Mouse (Mus musculus) gastrocnemius, adult 8-10 months (tissue): ENCODE results near the gene Ehhadh. TPM values are rescaled to one million over a fixed set of nuclear protein-coding genes. Genes with fewer than 3 reads are reported as not detected.
"Not testable (repeated sequence)": the region's sequence is repeated elsewhere in the genome, so short reads cannot be mapped to it uniquely, and the experiment has no call there.

ENCODE experiments used
- DNase-seq, 2 experiments: peaks; one replicate each; pipeline ENCODE4 v3.0.0; 2022; ENCODE audit warnings: low spot score in 2 of 2
- total RNA-seq, 4 experiments: library from RNA; stranded (reverse); gene quantifications; 2 replicates each; pipeline ENCODE4 v1.2.4; 2022

The Ehhadh gene
- total RNA-seq = 1 to 10 TPM; 6.1 to 8.3 (median 7.1) TPM

DNA sequence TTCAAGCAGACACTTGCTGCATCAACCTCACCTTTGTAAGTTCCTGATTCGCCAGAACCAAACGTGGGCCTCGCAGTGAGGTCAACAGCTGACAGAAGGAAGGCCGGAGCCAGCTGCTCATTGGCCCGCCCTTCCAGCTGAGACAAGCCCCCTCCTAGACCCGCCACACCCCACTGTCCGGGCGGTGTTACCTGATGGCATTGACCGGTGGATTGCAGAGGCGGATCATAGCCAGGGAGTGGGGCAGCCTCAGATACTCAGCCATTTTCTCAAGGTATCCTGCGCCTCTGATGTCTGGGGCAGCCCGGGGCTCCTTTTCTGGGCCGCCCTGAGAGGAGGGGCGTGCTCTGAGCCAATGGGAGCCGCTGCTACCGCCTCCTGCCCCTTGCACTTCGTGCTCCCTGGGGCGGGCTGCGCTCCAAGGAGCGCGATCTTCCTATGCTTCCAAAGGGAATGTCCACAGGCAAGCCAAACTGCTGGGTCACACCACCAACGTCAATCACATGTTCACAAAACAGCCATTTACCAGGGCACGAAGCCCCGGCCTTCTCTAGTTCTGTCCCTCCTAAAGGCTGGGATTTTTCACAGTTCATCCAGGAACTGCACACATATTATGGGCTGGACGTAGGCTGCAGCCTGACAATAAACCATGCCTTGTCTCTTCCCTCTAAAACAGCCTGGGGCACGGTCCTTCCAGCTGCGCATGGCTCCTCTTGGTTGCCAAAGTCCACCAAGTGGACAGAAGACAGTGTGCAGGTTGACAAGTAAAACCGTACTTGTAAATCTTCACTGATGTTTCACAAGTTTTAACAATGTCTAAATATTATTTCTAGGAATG is at the start of gene Ehhadh:
Gene Ehhadh (minus strand): TSS at position 292 of the 838 bp plus-strand sequence.
- peak; percentile 66 to 79 for DNase-seq

DNA sequence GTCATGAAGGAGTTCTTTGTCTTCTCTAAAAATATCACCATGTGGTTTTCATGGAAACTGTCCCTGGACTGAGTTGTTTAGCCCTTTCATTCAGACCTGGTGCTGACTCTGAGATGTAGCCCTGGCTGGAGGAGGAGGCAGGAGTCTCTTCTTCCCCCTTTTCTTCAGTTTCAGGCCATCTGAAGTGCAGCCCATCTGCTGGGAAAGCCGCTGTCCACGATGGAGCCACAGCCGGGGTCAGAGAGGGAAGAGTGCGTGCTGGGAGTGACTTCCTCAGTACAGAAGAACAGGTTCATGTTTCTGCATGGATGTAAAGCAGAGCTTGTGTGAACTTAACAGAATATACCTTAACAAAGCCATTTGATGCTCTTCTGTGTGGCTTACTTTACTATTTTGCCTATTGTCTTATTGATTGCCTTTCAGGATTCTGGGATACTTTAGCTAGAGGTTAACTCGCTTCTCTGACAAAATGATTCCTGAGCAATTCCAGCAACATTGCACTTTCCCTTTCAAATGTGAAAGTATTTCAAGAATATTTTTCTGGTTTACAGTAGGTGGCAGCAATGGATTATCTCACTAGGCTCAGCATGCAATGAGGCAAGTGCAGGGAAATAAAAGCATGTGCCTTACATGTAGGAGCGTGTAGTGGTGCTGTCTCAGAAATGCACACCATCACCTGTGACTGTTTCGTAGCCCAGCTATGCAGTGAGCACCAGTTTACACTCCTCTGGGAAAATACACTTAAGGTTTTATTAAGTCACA is 48.9 kb upstream of the Ehhadh start:
- DNase-seq = no peak

DNA sequence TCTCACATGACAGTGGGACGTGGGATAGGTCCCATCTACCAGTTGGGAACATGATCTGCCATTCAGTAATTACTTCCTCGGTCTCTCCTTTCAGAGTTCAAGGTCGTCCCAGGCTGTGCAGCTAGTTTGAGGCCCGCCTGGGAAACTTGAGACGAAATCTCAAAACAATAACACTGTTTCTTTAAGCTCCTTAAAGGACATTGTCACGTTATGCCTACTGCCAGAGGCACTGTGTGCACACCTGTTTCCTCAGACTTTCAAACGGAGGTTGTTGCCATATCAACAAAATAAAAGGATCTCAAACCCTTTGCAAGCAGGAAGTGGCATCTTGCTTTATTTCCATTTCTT is 48.0 kb upstream of the Ehhadh start:
- DNase-seq = no peak

DNA sequence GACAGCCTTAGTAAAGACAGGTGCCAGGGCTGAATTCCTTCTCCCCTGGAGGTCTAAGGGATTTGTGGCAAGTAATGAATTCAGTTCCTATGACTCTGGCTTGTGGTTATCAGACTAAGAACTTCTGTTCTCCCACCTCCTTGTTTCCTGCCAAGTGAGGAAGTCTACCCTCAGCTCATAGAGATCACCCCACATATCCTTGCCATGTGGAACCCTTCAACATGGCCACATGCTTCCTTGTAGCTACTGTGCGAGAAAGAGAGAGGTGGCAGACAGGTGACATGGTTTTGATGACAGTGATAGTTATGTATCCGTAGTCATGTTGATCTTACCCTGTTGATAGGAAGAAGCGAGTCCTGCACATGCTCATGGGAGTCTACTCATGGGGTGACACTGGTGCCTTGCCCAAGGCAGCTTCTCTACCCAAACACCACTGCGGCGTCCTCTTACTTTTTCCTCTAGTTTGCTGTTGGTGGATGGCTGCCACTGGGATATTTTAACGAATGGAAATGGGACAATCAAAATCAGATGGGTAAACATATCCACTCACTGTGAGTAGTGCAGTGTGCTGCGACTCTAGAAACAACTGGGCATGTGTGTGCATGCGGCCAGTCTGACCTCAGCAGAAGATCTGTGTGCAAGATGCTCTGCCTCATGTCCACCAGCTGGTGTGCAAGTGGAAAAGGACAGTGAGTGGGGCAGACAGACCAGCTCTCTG is 47.4 kb upstream of the Ehhadh start:
- no peak for DNase-seq

DNA sequence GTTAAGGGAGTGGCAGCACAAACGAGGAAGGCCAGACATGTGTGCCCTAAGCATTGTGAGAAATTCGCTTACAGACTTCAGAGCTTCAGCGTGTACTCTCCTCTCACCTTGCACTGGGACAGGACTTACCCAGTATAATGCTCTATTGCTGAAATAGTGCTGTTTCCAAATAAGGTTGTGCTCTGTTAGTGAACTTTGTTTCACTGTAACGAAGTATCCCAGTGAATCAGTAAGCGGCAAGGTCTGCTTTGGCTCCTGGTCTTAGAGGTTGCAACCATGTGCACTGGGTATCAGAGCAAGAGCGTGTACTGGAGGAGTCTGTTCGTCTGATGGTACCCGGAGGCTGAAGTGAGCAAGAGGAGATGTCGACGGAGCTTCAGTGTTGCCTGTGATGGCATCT is 46.4 kb upstream of the Ehhadh start:
- DNase-seq = no peak

DNA sequence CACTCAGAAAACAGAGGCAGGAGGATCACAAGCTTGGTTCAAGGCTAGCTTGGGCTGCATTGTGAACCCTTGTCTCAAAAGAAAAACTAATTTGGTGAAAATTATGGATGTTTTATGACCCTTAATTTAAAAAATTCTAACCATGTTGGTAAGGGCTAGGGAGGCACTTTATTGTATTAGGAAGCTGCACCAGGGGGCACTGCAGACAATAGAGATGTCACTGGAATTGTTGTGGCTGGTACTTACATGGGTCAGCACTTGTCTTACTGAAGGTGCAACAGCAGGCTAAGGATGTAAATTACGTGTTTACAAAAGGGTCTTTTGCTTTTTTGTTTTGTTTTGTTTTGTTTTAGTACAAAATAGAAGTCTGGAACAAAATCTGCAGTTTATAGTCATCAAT is 45.9 kb upstream of the Ehhadh start:
- DNase-seq = no peak

DNA sequence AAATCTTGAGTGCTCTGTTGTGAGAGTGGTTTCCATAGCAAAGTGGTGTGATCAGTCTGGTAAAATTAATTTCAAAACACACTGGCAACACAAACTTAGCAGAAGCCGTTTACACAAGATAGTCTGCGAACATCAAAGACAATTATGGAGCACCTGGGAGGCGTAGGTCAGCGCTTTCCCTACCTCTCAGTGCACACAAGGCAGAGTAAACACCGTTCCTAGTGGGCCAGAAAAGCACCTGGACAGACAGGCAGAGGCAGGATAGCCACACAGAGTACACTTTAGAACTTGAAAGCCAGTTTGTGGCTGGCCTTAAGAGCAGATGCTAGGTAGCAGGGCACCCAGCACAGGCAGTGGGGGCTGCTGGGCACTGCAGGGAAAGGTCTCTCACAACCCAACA is 44.2 kb upstream of the Ehhadh start:
- DNase-seq = no peak

DNA sequence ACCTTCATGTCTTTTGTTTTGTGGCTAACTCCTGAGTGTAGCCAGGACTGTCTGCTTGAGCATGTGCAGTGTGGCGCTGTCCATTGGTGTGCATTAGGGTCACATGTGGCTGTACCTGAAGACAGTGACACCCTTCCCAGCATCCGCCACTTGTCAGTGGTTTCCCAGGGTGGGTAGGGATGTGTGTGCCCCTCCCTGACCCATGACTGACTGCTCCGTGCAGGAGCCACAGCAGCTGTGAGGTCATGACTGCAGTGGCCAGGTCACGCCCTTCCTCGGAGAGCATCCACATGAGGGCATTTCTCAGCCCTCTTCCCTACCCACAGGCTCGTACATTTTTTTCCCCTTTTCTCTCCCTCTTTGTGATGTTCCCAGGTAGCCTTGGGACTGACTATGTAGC is 43.2 kb upstream of the Ehhadh start:
- DNase-seq = no peak

DNA sequence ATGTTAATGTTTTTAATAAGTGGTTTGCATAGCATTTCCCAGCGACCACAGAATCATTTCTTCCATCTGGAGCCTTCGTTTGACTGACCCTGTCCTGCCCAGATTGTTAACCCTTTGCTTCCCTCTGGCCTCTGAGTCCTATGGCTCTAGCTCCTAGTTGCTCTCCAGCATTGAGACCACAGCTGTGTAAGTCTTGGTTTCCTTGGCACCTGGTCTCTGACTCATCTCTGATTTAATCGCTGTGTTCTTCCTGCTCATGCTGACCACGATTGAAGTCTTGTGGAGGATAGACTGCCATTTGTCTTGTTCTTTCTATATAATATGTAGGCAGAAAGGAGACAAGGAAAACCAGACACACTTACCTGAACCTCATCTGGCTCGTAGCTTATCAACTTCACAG is 42.1 kb upstream of the Ehhadh start:
- no peak for DNase-seq

DNA sequence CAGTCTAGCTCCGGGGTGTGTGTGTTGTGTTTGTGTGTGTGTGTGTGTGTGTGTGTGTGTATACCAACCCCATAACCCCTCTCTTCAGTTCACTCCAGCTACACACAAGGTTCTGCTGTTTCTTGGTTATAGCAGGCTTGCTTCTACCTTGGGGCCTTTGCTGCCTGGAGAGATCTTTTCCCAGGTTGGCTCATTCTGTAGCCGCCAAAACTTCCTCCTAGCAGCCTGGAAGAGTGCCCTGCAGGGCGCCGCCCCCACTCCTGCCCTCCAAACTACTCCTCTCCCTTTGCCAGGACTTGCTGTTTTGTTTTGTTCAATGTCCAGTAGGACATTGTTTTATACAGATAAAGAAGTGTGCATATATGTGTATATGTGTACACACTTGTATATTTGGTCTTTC is 40.0 kb upstream of the Ehhadh start:
- DNase-seq = no peak

DNA sequence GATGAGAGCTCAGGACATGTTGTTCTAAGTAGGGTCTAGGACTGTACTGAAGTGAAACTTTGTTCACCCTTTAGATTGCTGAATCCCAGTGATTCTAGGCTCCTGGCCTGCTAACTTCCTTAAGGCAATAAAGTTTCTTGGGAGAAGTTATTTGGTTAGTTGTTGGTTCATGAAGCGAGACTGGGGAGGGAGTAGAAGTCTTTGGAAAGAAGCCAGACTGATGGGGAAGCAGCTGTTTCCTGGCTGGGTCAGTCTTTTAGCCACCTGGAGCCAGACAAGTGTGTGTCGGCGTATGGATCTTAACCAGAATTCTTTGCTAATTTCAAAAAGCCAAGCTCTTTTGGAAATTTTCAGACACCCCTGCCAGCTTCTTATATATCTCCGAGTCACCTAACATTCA is 39.5 kb upstream of the Ehhadh start:
- no peak for DNase-seq

DNA sequence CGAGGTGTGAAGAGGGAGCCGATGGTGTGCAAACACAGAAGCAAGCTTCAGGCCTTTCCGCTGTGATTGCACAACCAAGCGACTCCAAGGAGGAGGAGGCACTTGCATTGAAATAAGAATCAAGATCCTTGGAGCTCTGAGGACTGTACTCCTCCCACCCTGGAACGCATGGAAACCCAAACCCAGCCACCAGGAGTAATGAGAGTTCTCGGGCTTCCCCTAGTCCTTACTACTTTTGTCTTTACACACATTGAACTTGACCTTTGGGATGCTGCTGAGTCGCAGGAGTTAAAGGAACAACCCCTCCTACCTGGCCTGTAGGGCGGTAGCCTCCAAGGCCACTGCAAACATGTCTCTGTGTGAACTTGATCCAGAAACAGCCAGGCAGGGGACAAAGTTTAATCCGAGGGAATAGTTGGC is 38.0 kb upstream of the Ehhadh start:
- no peak for DNase-seq

DNA sequence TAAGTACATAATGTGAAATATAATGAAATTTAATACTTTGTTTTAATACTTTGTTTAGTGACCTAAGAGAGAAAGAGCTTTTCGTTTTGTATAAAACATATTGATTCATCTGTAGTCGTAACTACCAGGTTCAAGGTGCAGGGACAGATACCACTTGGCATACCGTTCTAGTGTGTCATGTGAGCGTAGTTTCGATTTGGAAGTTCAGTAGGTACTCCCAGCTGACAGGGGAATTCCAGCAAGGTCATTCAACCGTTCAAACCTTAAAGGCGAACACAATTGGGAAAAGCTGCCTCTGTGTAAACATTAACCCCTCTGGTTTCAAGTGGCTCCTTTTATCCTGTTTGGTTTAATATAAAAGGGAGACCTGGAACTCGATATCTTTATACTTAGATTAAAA is 31.0 kb upstream of the Ehhadh start:
- no peak for DNase-seq

DNA sequence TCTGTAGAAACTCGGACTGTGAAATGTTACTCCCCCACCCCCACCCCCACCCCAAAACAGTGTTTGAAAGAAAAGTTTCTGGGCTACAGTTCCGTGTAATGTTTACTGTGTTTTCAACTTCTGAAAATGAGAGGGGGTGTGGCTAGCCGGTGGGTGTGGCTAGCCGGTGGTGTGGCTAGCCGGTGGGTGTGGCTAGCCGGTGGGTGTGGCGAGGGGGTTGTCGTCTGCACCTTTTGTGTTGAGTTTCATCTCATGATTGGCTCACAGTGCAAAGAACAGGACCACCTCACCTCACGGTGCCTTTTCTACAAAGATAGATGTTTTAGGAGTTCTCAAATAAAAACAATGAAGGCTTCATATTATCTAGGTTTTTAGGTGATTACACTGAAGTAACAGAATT is 30.5 kb upstream of the Ehhadh start:
- DNase-seq = peak in 1 of 2 experiments; percentile 28

DNA sequence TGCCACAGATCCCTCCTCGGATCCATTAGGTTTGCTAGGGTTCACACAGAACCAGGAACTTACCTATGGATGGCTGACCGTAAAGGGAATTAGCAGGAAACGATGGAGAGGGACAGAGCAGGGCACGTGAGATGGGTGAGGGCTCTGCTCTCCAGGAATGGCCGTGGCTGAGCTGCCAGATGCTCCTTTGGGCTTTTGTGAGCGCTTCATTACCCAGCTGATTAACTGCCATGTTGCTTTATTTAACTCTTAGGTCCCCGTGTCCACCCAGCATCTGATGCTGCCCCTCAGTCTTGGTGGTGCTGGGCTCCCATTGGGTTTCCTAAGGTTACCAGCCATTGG is 28.0 kb upstream of the Ehhadh start:
- no peak for DNase-seq

DNA sequence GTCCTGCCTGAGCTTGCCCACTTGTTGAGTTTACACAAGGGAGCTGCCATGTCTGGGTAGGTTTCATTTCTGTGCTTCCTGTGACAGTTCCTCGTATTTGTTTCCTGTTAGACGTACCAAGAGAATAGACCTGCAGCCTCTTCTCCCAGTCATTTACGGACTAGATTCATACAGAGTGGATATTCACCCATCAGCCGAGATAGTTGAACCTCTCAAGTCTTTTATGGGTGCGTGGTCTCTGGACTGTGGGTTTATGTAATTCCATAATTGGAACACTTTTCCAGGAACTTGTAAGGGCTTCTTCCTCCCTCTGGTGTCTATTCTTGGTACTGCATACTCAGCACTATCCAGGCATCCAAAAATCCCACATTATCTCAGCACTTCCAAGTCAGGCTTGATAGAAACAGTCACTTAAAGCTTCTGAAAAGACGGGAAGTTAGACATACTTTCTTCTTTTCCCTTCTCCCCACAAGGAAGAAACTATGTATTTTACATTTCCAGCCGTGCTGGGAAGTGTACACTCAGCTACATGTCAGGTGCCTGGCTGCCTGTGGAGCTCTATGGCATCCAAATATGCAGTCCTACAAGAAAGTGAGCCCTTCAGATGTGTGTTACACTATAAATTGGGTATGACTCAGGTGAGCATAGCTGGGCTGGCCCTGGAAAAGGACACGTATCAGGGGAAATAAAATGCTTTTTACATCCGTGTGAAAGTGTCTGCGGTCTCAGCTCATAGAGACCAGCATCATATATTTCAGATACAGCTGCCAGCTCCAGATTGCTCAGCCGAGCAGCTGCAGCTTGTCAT is 27.5 kb upstream of the Ehhadh start:
- no peak for DNase-seq

DNA sequence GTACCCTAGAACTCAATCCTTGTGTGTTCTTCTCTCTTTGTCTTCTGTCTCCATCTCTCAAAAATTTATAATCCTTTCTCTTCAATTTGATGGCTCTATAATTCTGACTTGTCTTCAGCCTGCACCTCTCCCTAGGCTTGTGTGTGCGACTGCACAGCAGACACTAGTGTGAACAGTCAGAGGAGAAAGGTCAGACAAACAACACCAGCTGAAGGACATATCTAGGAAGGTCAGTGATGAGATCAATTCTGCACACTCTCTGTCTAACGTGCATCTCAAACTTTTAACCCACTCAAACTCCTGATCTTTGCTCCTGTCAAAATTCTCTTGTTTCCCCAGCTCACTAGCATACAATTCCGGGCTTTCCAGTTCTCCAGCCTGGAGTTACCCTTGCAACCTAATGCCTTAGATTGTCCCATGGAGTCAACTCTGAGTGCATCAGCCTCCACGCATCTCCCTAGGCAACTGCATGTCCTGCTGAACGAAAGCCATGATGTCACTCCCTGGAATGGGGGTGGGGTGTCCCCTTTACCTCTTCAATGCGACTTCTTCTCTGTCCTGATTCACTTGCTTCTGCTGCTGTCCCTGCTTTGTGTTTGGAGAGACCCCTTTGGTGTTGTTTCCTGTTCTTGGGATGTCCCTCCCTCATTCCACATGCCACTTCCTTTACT is 25.7 kb upstream of the Ehhadh start:
- DNase-seq = no peak

DNA sequence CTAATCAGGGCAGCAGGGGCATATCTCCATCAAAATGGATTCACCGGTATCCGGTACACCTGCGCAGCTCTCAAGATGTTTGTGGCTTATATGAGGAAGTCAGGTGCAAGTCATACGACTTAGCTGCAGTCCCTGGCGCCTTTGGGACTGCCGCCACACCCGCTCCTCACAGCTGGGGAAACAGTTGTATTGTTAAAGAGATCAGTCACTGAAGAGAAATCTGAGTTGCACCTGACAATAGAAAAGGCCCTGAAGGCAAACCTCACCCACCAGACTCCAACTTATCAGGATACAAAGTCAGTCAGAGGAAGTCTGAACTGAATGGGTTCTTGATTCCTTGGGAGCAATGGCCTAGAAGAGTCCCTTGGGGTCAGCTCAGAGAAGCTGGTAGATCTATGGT is 20.2 kb upstream of the Ehhadh start:
- DNase-seq = not testable (repeated sequence)

DNA sequence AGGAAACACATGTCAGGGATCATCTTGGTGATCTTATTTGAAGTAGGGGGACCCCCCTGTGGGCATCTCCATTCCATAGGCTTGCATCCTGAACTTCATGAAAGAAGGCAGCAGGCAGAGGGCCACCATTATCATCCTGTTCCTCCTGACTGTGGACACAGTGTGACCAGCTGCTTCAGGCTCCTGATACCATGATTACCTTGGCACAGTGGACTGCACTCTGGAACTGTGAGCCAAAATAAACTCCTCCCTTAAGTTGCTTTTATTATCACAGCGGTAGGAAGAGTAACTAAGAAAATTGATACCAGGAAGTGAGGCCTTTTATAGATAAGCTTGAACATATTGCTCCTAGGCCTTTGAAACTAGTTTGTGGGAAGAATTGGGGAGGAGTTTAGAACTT is 19.3 kb upstream of the Ehhadh start:
- DNase-seq = no peak

DNA sequence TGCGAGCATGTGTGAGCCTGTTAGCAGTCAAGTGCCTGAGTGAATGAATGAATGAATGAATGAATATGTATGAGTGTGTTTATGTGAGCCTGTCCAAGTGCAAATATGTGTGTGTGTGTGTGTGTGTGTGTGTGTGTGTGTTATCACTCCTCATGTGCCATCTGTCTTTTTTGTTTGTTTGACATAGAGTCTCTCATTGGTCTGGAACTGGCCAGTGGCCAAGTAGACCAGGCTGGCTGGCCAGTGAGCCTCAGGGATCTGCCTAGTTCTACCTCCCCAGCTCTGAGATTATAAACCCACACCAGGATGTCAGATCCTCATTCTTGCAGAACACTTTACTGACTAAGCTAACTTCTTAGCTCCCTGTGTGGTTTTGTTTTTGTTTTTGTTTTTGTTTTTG is 16.7 kb upstream of the Ehhadh start:
- no peak for DNase-seq

DNA sequence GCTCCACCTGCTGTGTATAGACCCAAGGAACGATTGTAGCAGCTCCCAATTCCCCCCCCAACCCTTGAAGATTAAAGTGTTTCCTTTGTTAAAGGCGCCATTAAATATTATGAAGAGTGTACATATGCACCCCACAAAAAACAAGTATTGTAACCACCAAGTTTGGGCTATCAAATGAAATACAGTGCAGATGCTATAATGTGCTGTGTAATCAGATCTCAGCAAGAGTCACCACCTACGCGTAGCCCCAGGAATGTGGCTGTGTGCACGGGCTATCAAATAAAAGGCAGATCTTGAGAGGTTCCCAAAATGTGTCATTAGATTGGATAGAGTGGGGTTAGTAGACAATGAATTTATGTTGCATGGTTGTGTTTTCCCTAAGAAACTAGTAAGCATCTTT is 7.5 kb upstream of the Ehhadh start:
- no peak for DNase-seq
